ENCODE assay signal across 8 mouse cellular contexts in genomic region chr5:146315268-146315921, GRCm38 (mm10).
DNase-seq lines count a peak whose midpoint lies in the region; ATAC-seq lines count a peak whose summit lies in the region.

No protein-coding gene starts in this region.

- intact Hi-C loops in left cerebral cortex, postnatal 25 days (cut with DNase I) = no loop called here

- 0 out of 2 replicates have a peak overlapping the region, but pooled peaks have one; percentile 35 for H3K27ac ChIP-seq in forebrain, embryonic 10.5 days
- peak overlapping the region; percentile 48 for H3K27ac ChIP-seq in intestine, embryonic 16.5 days (ENCODE audit: low read length)

- peaks cover 32% of the 10 kb centered on the region for H3K4me1 ChIP-seq in forebrain, embryonic 10.5 days
- peaks cover 16% of the 10 kb centered on the region for H3K4me1 ChIP-seq in intestine, embryonic 16.5 days (ENCODE audit: control insufficient read depth, insufficient read depth, low read length)

- H3K9me3 ChIP-seq in forebrain, embryonic 10.5 days = no peaks in the 10 kb centered on the region
- no peaks in the 10 kb centered on the region for H3K9me3 ChIP-seq in intestine, embryonic 16.5 days (ENCODE audit: control insufficient read depth, low read length)

- no peak overlapping the region for H3K4me3 ChIP-seq in forebrain, embryonic 10.5 days
- no peak overlapping the region for H3K4me3 ChIP-seq in intestine, embryonic 16.5 days (ENCODE audit: low read length)

- no peaks in the 10 kb centered on the region for H3K27me3 ChIP-seq in forebrain, embryonic 10.5 days (ENCODE audit: poor library complexity, severe bottlenecking)
- H3K27me3 ChIP-seq in intestine, embryonic 16.5 days (replicated peaks; ENCODE audit: control insufficient read depth, insufficient read depth, low read length) = no peaks in the 10 kb centered on the region

- H3K4me2 ChIP-seq in intestine, embryonic 16.5 days (ENCODE audit: low read depth, low read length) = peak overlapping the region; percentile 30; the same call in 1 of the 2 replicates

- ATAC-seq in intestine, embryonic 16.5 days = peak; percentile 63
- ATAC-seq in erythroblast, adult 5-6 weeks (replicated peaks; ENCODE audit: low FRiP score, poor library complexity, severe bottlenecking) = no peak
- no peak for ATAC-seq in megakaryocyte progenitor cell, adult 5-6 weeks (replicated peaks; ENCODE audit: poor library complexity)

- no peak overlapping the region for H3K9ac ChIP-seq in intestine, embryonic 16.5 days (ENCODE audit: low read depth, low read length)

- WGBS in forebrain, embryonic 10.5 days = 62% methylated on average over 14 of the region's 14 CpGs
- WGBS in intestine, embryonic 16.5 days = 25% methylated on average over 14 of the region's 14 CpGs

- no peaks in the 10 kb centered on the region for H3K36me3 ChIP-seq in forebrain, embryonic 10.5 days (replicated peaks)
- H3K36me3 ChIP-seq in intestine, embryonic 16.5 days (ENCODE audit: control insufficient read depth, insufficient read depth, low read length) = no peaks in the 10 kb centered on the region

- peak; percentile 41 to 48 for DNase-seq in left cerebral cortex, postnatal 25 days (ENCODE audit: low spot score in 2 of 2)
- no peak for DNase-seq in left cerebral cortex, adult 18-20 months (ENCODE audit: low spot score in 2 of 2)
- DNase-seq in forebrain, embryonic 10.5 days (ENCODE audit: extremely low spot score, low spot score) = no peak
- peak; percentile 74 for DNase-seq in mesoderm, embryonic 11.5 days (ENCODE audit: low read depth, low spot score)
- no peak for DNase-seq in adrenal gland, postnatal 25 days

Comparison
In these comparisons a context has a peak if more than half of its experiments do, and no peak if none do; other contexts are left out.
1. DNase-seq: peak in left cerebral cortex, postnatal 25 days (2 of 2) and mesoderm, embryonic 11.5 days (single experiment); none in left cerebral cortex, adult 18-20 months (0 of 2), forebrain, embryonic 10.5 days (single experiment) and adrenal gland, postnatal 25 days (single experiment).